Mouse (Mus musculus) cerebellum, adult (tissue): ENCODE measurements at regions not wholly inside any gene's neighbourhood (a gene's known extent, or its start where the extent isn't known, plus 50 kb on each side); places are given as distances from the start of the nearest gene placed in this dataset.

Source experiments
- ATAC-seq: cut with Nextera tagmentation; 2 replicates; pipeline ENCODE4 v1.9.2; 2017; ENCODE audit warnings: mild to moderate bottlenecking, moderate library complexity, mixed read lengths; ENCODE audit not compliant: insufficient number of reproducible peaks, low FRiP score, low TSS enrichment

DNA sequence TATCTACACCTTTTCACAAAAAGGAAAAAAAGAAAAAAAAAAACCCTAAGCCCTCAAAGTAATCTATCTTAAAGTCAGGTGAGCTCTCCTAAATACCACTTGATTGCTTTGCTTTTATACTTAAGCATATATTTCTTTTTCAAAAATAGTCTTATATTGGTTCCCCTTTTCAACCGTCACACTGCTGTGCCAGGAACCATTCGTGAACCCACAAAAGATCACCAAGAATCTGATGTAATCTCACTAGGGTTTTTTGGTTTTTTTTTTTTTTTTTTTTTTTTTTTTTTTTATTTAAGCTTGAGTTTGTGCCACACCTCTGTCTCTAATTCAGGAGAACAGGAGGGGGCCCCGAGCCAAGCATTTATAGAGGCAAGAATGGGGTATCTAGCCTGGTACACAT lies 1482.7 kb downstream of the Slc22a22 start:
- ATAC-seq = no peak

- ATAC-seq = no peak
These were observed 1501.6 kb downstream of the Slc22a22 start for GRCm38 (mm10) chr15:55975843-55976242.

DNA sequence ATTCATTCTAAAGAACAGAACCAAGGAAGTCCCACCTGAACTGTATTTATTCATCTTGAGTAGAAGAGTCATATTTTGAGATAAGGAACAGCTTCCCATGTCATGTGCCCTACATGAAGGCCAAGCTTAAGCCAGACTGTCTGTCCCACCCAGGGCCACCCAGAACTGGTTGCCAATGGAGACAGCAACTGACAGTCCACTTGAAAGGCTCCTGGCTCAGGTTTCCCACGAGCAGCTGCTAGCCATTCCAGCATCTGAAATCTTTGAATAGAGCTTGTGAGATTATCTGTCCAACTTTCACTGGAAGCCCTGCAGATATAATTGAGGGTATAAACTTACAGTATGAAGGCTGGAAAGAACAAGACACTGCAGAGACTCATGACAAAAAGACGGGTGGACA lies 1510.6 kb downstream of the Slc22a22 start:
- no peak for ATAC-seq

GRCm38 (mm10) chr15:55965296-55965695 lies 1512.1 kb downstream of the Slc22a22 start:
- ATAC-seq = no peak

DNA sequence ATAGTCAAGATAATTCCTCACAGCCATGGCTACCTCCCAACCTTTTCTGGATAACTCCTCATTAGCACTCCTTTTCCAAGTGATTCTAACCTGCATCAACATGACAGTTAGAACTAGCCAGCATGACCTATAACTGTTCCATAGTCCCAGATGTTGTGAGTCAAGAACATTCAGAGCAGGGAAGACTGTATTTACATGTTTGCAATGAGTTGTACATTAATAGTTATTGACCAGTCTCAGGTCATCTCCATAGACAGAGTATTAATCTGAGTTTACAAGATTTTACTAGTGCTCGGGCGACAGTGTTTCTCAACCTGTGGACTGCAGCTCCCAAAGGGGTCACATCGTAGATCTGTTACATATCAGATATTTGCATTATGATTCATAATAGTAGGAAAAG lies 1515.3 kb downstream of the Slc22a22 start:
- no peak for ATAC-seq
